In genomic region chr13:78809656-78810055, GRCm38 (mm10) we compare ENCODE assay signal across 8 mouse cellular contexts.
DNase-seq lines count a peak whose midpoint lies in the region; ATAC-seq lines count a peak whose summit lies in the region.
"Had no signal": no experiment of that assay in that cellular context is flagged by ENCODE, and none has a peak within 500 bp of the region (broad histone marks: within the 10 kb centered on the region; RNA-seq: fewer than 3 reads in every experiment).

No protein-coding gene starts in this region.

- no peak overlapping the region for H3K4me3 ChIP-seq in hindbrain, embryonic 11.5 days (ENCODE audit: low read depth, low read length)
- H3K4me3 ChIP-seq in hindbrain, embryonic 10.5 days = no peak overlapping the region
- H3K4me3 ChIP-seq: heart, embryonic 15.5 days had no signal

- H3K9ac ChIP-seq in hindbrain, embryonic 11.5 days (ENCODE audit: low read depth, low read length) = no peak overlapping the region
- H3K9ac ChIP-seq: heart, embryonic 15.5 days had no signal

- ATAC-seq in hindbrain, embryonic 11.5 days (ENCODE audit: low FRiP score) = 0 out of 2 replicates have a peak, but pooled peaks have one; percentile 35

- no peaks in the 10 kb centered on the region for H3K4me1 ChIP-seq in hindbrain, embryonic 11.5 days (replicated peaks; ENCODE audit: control insufficient read depth, insufficient read depth, low read length)
- H3K4me1 ChIP-seq in hindbrain, embryonic 10.5 days (replicated peaks) = no peaks in the 10 kb centered on the region

- no peak overlapping the region for H3K27ac ChIP-seq in hindbrain, embryonic 11.5 days (ENCODE audit: low read depth, low read length)
- H3K27ac ChIP-seq in hindbrain, embryonic 10.5 days = no peak overlapping the region
- H3K27ac ChIP-seq: heart, embryonic 15.5 days had no signal

- 65% methylated on average over 2 of the region's 2 CpGs for WGBS in hindbrain, embryonic 11.5 days
- 74% methylated on average over 2 of the region's 2 CpGs for WGBS in hindbrain, embryonic 10.5 days

- no peaks in the 10 kb centered on the region for H3K27me3 ChIP-seq in hindbrain, embryonic 11.5 days (ENCODE audit: control insufficient read depth, insufficient read depth, low read length)
- H3K27me3 ChIP-seq in hindbrain, embryonic 10.5 days (ENCODE audit: insufficient read depth, poor library complexity, severe bottlenecking) = no peaks in the 10 kb centered on the region
- H3K27me3 ChIP-seq: heart, embryonic 15.5 days had no signal

- no peaks in the 10 kb centered on the region for H3K36me3 ChIP-seq in hindbrain, embryonic 11.5 days (ENCODE audit: control insufficient read depth, insufficient read depth, low read length)
- no peaks in the 10 kb centered on the region for H3K36me3 ChIP-seq in hindbrain, embryonic 10.5 days
- H3K36me3 ChIP-seq: heart, embryonic 15.5 days had no signal

- peak; percentile 10 for DNase-seq in hindbrain, embryonic 11.5 days (ENCODE audit: low spot score)
- no peak for DNase-seq in hindbrain, embryonic 10.5 days (ENCODE audit: low spot score)
- peak; percentile 97 for DNase-seq in Muller cell, postnatal 12 days (ENCODE audit: inconsistent ontology term)
- peak; percentile 43 for DNase-seq in adrenal gland, postnatal 10 days
- DNase-seq in lung, postnatal 14 days = peak; percentile 1
- no peak for DNase-seq in thymus, postnatal 4 days
- DNase-seq in kidney, postnatal 25 days = no peak

- no peak overlapping the region for H3K4me2 ChIP-seq in hindbrain, embryonic 11.5 days (replicated peaks; ENCODE audit: low read depth, low read length)
- H3K4me2 ChIP-seq: heart, embryonic 15.5 days had no signal

- H3K9me3 ChIP-seq in hindbrain, embryonic 11.5 days (ENCODE audit: control insufficient read depth, low read length) = no peaks in the 10 kb centered on the region
- no peaks in the 10 kb centered on the region for H3K9me3 ChIP-seq in hindbrain, embryonic 10.5 days
- H3K9me3 ChIP-seq: heart, embryonic 15.5 days had no signal

Comparison
In these comparisons a context has a peak if more than half of its experiments do, and no peak if none do; other contexts are left out.
1. DNase-seq: peak in hindbrain, embryonic 11.5 days (single experiment), Muller cell, postnatal 12 days (single experiment), adrenal gland, postnatal 10 days (single experiment) and lung, postnatal 14 days (single experiment); none in hindbrain, embryonic 10.5 days (single experiment), thymus, postnatal 4 days (single experiment) and kidney, postnatal 25 days (0 of 2).